Mouse (Mus musculus) cerebellum, adult 8-10 months (tissue): ENCODE measurements around the gene Palld.

Source experiments
- DNase-seq: peaks from one replicate; pipeline ENCODE4 v3.0.0; 2022

Gene Palld

DNA sequence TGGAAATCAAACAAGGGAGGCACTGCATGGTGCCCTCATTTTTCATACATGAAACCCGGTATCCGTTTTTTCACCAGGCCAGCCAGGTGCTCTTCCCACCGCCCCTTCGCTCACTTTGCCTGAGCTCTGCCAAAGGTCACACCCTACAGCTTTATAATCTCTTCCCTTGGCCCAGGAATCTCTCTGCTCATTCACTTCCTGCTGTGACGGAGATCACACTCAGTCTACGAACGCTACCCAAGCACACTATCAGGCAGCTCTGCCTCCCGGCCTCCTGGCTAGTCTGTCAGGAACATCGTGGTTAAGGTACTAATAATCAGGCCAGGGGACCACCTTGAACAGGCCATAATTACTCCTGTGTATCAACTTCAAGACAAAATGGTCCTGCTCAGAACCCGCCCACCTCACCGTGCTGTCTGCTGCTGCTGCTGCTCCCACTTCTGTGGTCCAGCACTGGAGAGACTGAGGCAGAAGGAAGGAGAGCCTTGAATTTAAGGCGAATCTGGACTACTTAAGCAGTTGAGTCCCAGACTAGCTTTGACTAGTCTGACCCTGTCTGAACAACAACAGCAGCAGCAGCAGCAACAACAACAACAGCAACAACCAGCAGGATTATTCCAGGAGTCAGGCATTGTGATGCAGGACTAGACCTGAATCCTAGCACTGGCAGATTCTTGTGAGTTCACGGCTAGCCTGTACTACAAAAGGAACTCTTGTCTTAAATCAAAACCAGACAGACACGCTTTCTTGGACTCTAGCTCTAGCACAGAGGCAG, 187.0 kb downstream of the Palld start:
- DNase-seq = no peak

DNA sequence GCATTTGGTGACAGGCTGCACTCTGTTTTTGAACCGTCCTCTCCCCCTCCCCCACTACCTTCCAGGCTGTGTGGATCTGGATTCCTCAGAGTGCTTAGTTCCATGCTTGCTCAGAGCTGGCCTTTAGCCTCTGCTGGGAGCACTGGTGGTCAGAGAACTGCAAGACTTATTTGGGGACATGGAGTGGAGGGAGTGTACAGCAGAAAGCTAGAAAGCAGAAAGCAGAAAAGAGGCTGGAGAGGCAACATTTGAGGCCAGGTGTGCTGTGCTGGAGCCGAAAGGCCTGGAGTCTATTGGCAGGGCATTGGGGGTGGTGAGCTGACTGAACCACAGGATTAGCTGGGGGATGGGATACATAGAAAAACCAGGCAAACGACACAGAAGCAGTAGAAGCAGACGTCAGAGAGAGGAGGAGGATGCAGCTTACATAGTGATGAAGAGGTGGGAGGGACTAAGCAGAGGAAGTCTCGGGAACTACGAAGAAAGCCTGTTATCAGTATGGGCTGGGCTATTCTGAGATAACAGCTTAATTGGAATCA, 188.1 kb downstream of the Palld start:
- DNase-seq = no peak

DNA sequence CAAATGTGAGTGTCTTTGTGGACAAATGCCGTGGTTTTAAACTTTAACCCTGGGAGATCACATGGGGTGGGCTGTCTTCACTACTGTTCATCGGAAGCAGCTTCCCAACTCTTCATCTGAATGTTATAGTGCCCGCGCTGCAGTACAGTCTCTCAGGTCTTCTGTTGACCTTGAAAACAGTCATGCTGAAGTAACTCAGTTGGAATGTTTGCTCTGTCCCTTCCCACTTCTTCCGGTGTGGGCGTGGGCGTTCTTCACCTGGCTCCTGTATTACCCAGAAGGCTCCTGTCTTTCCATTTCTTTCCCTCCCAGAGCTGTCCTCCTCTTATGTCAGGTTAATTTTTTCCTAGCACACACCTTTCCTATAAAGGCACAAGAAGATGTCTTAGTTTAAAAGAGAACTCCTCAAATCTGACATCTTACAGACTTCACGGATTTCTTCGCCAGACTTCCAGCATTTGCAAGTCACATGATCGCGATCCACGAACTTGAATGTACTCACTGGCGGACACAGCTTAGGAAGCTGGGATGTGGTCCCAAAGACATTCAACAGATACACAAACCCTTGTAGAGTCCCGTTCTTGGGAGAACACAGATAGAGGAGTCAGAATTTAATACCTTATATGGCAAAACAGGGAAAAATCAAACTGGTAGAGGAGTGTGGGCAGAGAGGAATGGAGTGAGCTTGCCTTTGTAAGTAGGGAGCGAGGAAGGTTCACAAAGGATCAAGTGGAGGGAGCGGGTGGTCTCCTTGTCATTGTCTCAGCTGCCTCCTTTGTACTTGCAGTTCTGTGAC, 189.1 kb downstream of the Palld start:
- DNase-seq = no peak

DNA sequence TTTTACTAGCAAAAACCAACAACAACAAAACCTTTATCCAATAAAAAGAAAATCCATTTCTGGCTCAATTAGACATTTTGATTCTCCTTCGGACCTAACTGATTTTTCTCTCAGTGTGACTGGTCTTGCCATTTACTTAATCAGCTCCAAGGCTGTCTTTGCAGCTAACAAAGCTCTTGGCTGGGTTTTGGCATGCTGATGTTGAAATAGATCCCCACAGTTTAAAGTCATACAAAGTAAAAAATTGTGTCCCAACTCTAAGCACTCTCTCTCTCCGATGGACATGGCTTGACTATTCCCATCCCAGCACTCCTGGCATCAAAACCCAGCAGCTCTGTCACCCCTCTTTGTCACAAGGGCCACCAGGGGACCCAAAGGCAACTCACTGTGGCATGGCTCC, 190.1 kb downstream of the Palld start:
- no peak for DNase-seq

DNA sequence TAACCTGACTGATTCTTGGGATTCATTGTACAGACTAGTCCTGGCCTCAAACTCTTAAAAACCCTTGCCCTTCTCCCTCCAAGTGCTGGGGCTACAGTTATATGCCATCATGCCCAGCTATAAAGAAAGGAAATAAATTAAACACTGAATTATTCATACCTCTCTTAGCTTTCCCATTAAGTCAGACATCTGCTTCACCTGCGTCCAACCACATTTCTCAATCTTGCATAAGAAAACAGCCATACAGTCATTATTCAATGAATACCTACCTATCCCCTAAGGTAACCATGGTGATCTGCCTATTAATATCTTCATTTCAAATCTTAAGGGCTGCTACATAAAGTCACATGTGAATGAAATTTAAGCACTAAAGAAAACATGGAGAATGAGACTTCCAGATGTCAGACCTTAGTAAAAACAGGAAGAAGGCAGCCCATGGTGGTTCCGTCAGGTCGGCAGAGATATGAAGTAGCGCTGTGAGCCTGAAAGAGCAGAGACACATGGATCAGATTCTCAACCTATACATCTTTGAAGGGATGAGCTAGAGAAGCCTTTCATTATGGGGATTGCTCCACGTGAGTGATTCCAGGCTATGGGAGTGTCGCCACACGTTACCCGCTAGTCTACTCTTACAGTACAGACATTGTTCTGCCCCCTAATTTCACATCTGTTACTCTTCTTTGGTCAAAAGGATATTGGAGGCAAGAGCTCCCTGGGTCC, 193.7 kb downstream of the Palld start:
- no peak for DNase-seq

DNA sequence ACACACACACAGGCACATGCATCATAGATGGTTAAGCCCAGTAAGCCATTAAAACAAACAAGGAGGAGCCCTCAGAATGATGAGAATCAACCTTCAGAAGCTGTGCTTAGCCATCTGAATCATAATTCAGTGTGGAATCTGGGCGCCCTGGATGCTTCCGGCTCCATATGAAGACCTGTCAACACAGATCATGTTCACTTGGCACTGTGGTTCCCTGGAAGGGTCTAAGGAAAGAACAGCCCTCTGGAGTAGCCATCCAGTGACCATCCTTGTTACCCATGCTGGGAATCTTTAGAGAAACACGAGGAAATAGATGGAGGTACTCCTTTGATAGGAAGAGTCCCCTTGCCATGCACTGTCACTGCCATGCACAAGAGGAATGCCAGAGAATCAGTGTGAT, 197.0 kb downstream of the Palld start:
- no peak for DNase-seq

DNA sequence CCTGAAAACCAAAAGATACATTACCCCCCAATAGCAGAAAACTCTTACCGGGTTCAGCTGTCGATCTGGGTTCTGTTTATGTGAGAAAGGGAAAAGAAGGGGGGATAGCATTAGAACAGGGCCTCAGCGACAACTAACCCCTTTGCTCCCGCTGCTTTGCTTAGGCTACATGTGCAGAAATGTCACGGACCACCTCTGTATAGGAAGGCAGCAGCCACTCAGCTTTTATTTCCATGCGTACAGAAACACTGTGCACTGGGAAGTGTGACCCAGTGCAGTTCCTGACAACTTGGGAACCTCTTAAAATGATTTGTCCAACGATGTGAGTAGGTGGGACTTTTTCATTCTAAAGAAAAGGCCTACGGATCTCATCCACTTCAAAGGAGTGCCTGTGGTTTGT, 200.4 kb downstream of the Palld start:
- no peak for DNase-seq

DNA sequence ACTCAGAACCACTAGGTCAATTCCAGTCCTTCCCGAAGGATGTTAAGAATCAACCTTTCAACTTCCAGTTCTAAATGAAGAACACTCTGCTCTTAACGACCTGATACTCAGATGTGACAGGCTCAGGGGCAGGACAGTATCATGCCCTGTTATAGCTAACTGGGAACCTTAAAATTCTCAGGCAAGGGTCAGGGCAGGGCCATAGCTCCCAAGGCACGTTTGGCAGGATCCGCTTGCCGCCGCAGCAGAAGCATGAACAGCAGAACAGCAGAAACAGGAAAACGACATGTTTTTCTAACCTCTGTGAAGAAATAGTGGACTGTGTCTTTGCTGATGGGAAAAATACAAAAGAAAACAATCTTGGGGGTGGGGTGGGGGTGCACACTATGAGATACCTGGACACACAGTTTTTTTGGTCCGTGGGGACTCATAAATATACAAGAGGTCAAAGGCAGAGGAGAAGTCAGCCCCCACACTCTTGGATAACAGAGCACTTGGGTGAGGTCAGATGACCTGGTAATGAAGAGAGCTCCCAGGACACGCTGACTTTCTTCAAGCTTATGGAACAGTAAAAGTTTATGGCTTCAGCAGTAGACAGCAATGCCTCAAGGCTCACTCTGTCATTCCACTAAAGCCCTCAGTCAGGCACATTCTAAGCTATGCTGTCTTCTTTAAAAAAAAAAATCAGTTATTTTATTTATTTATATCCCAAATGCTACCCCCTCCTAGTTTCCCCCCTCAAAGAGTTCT, 201.4 kb downstream of the Palld start:
- DNase-seq = no peak

DNA sequence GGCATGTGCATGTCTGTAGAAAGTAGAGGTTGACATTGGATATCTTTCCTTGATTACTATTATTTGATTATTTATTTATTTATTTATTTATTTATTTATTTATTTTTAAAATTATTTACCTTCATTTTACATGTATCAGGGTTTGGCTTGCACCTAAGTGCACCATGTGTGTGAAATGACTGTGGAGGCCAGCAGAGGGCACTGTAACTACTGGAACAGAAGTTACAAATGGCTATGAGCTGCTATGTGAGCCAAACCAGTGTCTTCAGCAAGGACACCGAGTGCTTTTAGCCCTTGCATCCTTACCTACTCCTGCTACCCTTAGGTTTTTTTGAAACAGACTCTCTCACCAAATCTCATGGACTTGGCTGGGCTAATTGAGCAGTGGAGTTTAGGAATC, 202.2 kb downstream of the Palld start:
- no peak for DNase-seq

DNA sequence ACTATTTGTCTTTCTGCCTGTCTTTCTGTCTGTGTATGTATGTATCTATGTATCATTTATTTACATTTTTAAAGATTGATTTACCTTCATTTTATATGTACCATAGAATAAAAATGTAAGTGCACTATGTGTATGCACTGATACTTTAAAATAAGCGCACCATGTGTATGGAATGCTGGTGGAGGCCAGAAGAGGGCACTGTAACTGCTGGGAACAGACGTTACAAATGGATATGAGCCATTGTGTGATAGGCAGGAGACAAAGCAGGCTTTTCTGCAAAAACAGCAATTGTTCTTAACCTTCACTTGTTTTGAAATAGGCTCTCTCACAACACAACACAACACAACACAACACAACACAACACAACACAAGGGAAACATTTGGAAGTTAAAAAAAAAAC, 203.5 kb downstream of the Palld start:
- no peak for DNase-seq

DNA sequence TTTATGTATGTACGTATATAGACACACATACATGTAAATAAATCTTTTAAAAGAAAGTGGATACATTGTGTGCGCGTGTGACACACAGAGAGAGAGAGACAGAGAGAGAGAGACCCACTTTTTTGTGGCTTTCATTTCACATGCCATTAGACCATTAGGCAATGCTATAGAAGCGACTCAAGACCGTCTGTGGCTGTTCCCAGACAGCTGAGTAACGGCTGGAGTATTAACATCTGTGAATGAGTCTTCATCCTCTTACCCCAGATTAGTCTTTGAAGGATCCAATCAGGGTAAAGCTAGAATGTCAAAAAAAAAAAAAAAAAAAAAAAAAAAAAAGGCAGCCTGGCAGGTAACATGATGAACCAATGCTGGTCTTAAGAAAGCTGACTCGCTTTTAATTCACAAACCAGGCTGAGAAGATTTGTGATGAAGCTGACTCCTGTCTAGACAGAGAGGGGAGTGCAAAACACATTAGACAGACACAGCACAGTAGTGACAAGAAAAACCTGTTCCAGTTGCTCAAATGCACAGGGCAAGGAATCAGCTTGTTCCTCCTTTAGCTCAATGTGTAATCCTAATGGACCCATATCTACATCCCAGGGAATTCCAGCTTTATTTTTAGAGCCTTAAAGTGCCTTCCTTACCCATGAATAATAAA, 204.6 kb downstream of the Palld start:
- DNase-seq = no peak

DNA sequence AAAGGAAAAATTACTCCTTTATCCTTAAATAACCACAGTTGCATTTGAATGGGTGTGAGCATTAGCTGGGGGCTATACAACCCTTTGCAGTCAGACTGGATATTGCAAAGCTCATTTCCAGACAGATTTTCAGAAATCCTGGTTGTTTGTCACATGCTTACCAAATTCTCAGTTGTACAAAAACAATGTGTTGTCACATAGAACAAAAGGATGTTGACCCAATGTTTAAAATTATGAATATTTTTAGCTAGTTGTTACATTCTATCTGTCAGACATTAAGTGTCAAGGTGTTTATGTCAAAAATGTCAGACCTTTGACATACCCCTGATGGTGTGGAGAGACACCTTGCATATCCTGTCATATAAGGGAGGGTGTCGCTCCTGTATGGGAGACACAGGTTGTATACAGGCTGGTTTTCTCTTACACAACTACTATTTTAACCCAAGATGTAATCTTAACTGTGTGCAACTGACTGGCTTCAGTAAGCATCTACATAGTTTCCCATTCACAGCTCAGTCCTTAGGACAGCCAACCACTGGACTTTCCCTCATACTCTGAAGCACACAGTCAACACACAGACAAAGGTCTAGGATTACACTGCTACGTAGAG, 205.5 kb downstream of the Palld start:
- no peak for DNase-seq

DNA sequence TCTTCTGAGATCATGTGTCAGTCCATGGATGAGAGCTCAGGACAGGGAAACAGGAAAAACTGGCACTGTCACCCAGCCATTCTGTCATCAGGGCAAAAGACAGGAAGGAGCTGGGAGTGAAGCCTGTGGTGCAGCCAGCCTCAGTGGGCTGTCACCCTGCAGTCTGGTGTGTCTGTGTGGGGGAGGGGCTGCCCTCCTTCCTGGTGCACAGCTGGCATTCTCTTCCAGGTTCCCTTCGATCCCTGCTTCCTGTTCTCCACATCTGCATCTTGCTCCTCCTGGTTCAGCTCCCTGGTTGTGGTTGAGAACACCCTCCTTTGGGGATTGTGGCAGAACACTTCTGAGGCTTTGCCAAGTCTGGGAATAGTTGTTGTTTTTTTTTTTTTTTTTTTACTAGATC, 207.1 kb downstream of the Palld start:
- DNase-seq = no peak

DNA sequence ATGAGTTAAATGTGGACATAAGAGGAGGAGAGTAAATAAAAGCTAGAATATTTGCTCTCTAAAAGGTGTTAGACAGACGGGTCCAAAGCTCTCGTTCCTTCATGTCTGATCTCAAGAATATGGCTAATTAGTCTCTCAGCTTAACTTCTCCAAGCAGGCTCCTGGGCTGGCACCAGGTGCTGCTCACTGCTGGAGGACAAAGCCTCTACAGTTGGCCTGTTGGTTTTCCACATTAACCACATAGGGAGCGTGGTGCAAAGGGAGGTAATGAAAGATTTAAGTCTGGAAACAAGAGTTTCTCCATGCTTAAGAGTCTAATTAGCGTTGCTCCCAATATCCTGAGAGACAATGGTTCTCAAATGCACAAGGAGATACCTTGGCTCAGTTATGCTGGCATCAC, 209.6 kb downstream of the Palld start:
- no peak for DNase-seq

DNA sequence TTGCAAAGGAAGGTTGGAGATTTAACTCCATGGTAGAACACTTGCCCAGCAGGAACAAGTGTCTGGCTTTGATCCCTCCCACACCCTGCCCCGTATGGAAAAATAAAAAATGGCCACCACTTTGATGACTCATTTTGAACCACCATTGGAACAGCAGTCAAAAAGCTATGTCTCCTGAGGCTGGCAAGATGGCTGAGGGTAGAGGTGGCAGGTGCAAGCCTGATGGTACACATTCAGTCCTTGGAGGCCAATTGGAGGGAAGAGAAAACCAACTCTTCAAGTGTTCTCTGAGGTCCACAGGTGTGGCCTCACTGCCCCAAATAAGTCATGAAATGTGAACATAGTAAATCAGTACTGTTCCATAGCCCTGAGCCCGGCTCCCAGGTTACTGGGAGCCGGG, 210.4 kb downstream of the Palld start:
- no peak for DNase-seq

DNA sequence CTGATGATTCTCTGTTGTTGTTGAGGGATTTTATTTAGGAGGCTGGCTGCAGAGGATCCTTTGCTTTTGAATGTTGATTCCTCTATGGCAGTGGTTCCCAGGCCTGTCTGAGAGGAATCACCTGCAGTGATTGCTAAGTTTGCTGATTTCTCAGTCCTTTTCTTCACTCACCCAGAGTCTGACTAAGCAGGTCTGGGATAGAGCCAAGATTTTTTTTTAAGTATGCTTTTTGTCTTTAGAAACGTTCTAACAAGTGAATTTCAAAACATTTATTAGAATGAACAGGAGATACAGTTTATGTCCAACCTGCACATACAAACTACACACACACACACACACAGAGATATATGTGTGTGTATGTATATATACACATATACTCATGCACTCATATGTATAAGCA, 211.1 kb downstream of the Palld start:
- DNase-seq = no peak

DNA sequence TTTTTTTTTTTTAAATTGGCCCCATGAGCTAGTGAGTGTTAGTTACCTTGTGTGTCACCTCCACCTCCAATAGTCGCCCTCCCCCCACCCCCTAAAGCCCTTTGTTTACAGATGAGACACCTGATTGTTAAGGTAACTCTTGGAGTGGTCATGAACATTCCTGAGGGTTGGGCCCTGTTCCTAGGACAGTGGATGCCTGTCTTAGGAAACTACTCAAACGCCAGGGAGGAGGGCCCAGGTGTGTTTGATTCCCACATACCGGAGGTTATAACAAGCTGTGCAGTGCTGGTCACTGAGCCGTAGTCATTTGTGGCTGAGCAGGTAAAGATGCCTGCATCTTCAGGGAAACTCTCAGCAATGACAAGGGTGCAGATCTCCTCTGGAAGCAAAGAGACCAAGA, 215.4 kb downstream of the Palld start:
- DNase-seq = no peak

DNA sequence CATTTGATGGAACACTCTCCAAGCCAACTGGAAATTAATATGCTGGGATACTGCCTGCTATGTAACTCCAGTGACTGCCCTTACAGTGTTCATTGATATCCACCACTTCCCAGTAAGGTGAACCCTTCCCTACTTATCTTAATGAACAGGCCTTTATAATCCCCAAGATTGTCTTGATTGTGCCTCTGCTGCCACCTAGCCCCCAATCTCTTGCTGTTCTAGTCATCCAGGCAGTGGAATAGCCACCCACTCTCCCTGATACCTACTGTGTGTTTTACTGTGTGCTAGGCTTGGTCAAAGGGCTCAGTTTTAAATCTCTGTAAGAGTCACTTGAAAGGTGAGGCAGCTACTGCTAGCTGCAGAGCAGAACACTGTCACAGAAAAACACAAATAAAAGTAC, 216.2 kb downstream of the Palld start:
- no peak for DNase-seq

DNA sequence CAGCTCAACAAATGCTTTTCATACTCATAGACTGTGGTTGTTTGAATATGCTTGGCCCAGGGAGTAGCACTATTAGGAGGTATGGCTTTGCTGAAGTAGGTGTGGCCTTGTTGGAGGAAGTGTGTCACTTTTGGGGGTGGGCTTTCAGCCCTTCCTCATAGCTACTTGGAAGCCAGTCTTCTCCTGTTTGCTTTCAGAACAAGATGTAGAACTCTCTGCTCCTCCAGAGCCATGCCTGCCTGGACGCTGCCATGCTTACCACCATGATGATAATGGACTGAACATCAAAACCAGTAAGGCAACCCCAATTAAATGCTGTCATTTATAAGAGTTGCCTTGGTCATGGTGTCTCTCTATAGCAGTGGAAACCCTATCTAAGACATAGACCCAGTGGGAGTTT, 217.2 kb downstream of the Palld start:
- DNase-seq = no peak

DNA sequence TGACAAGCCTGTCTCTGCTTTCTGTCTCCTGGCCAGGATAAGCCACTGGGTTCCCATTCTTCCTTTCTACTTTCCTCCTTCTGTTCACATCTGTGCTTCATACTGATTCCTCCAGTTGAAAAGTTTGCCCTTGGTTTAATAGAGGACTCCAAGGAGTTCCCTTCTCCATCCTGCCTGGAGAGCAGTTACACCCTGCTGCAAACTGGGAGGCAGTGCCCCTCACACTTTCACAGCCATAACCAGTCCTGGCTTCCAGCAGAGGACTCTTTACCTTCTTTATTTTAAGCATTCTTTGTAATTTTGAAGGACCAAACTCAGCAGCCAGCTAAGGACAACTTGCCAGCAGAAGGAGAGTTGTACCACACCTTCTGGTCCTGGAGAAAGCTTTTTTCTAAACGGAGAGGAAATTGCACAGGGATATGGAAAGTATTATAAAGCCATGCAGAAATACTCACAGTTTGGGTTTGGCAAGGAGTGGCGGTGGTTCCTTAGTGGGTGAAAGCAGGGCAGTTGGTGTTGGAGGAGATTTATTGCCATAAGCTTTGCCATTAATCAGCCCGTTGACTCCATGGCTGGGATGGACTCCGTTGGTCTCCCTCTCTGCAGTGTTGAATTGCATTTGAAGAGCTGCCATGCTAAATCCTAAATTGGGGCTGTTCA, 218.1 kb downstream of the Palld start:
- no peak for DNase-seq

DNA sequence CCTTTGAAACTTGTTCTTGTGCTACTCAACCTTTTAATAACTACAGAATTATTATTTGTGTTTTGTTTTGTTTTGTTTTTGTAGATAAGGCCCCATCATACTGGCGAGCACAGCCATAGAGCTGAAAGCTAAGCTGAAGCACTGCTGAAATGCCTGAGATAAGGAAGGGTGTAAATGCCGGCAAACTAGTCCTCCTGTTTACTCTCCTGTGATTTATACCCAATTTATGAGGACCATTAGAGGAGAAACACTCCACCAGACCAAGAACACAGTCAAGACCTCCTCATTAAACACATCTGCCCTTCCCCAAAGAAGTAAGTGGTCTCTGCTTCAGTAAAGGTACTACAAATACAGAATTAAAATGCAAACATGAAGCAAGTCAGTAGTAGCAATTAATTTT, 219.6 kb downstream of the Palld start:
- DNase-seq = no peak
